Mouse (Mus musculus) cerebellum, postnatal 25 days (tissue): ENCODE measurements around the gene Pcsk1.

Source experiments
- DNase-seq, 2 experiments: peaks; one replicate each; pipeline ENCODE4 v3.0.0; 2021; ENCODE audit warnings: mixed read lengths in 2 of 2

Gene Pcsk1

GRCm38 (mm10) chr13:75089721-75090410, at the start of gene Pcsk1:
TSS of gene Pcsk1 (plus strand) at chr13:75089826.
- DNase-seq = peak; percentile 40 to 52

- DNase-seq = no peak
Observed at GRCm38 (mm10) chr13:75058818-75059217, 30.8 kb upstream of the Pcsk1 start.

- DNase-seq = no peak
Observed at GRCm38 (mm10) chr13:75063947-75064346, 25.7 kb upstream of the Pcsk1 start.

GRCm38 (mm10) chr13:75088597-75088996, 1.0 kb upstream of the Pcsk1 start:
- DNase-seq = no peak

- DNase-seq = peak; percentile 30 to 47
Observed at GRCm38 (mm10) chr13:75090411-75090779, 769 bp downstream of the Pcsk1 start.

- no peak for DNase-seq
Observed at GRCm38 (mm10) chr13:75091071-75091470, 1.4 kb downstream of the Pcsk1 start.

GRCm38 (mm10) chr13:75095487-75095886, 5.9 kb downstream of the Pcsk1 start:
- no peak for DNase-seq

- no peak for DNase-seq
Observed at GRCm38 (mm10) chr13:75113114-75113513, 23.5 kb downstream of the Pcsk1 start.

GRCm38 (mm10) chr13:75114007-75114424, 24.4 kb downstream of the Pcsk1 start:
- DNase-seq = no peak

GRCm38 (mm10) chr13:75114838-75115237, 25.2 kb downstream of the Pcsk1 start:
- DNase-seq = no peak

- no peak for DNase-seq
Observed at GRCm38 (mm10) chr13:75135833-75136232, 46.2 kb downstream of the Pcsk1 start.

- no peak for DNase-seq
Observed at GRCm38 (mm10) chr13:75160661-75161060, 71.0 kb downstream of the Pcsk1 start.

- no peak for DNase-seq
Observed at GRCm38 (mm10) chr13:75163408-75163807, 73.8 kb downstream of the Pcsk1 start.
